Mouse (Mus musculus) kidney, adult 2 months (tissue): ENCODE measurements around the gene Dach1. TPM values are rescaled to one million over a fixed set of nuclear protein-coding genes. Genes with fewer than 3 reads are reported as not detected.

Source experiments
- DNase-seq: peaks from one replicate; pipeline ENCODE4 v3.0.0; 2021
- H3K27ac ChIP-seq: fragments of 200-500 bp; 2 replicates; pipeline ENCODE4 v1.5.1; 2012; ENCODE audit warnings: low read depth, low read length, control low read depth, inconsistent platforms; ENCODE audit not compliant: insufficient read depth
- H3K27me3 ChIP-seq: fragments of 200-500 bp; replicated peaks from 2 replicates; pipeline ENCODE4 v1.6.1; 2012; ENCODE audit warnings: mild to moderate bottlenecking, moderate library complexity, low read length, inconsistent platforms; ENCODE audit not compliant: control insufficient read depth, insufficient read depth
- H3K36me3 ChIP-seq: fragments of 200-500 bp; 2 replicates; pipeline ENCODE4 v1.6.1; 2012; ENCODE audit warnings: mild to moderate bottlenecking, moderate library complexity, low read length, inconsistent platforms; ENCODE audit not compliant: control insufficient read depth, insufficient read depth
- H3K4me1 ChIP-seq: fragments of 200-500 bp; 2 replicates; pipeline ENCODE4 v1.6.1; 2011; ENCODE audit warnings: low read length; ENCODE audit not compliant: control insufficient read depth, insufficient read depth
- H3K4me3 ChIP-seq: fragments of 200-500 bp; 2 replicates; pipeline ENCODE4 v1.5.1; 2011; ENCODE audit warnings: mild to moderate bottlenecking, low read depth, low read length, control low read depth; ENCODE audit not compliant: insufficient read depth
- CTCF ChIP-seq: fragments of 200-500 bp; conservative IDR thresholded peaks from 2 replicates; pipeline ENCODE4 v1.5.1; 2011; ENCODE audit warnings: low read depth, mild to moderate bottlenecking, control low read depth, low read length, moderate library complexity, mixed read lengths; ENCODE audit not compliant: insufficient read depth, insufficient read length
- POLR2A ChIP-seq: fragments of 200-500 bp; IDR thresholded peaks from one replicate; pipeline ENCODE4 v1.6.1; 2011; ENCODE audit warnings: low read depth, low read length, control low read depth
- WGBS: fragments of 180-500 bp; shearing (Covaris S2); methylation state at CpG from one replicate; pipeline ENCODE4 v1.1.7; 2018; 5-methylcytosine and 5-hydroxymethylcytosine counted together
- polyA plus RNA-seq: library from polyadenylated mRNA; depleted of rRNA; stranded (reverse); fragments of >200 nt; gene quantifications from 2 replicates; pipeline ENCODE4 v1.2.3, GENCODE M21; 2012

Gene Dach1
- polyA plus RNA-seq, 1 experiment, result 4.1 TPM

DNA sequence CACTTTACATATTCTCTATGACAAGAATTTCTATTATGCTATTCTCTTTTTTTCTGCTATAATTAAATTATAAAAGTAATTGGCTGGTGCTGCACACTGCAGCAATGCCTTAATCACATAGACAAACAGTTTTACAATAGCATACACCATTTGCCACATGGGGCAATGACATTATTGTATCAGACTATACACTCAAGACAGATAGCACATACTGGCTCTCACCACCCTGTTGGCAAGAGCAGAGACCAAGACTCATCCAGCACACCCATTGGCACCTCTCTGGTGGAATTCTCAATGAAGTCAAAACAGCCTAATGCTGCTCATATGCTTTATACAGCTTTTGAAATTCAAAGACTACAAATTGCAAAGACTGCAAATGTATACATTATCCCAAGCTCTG, 63.4 kb downstream of the Dach1 start:
- TF ChIP-seq CTCF (no peak), POLR2A (no peak)
- H3K27me3 ChIP-seq, result no peaks in the 10 kb centered on the region
- no peak overlapping the region for H3K4me3 ChIP-seq
- no peak for DNase-seq
- no peaks in the 10 kb centered on the region for H3K4me1 ChIP-seq
- H3K36me3 ChIP-seq, result no peaks in the 10 kb centered on the region
- H3K27ac ChIP-seq, result no peak overlapping the region

DNA sequence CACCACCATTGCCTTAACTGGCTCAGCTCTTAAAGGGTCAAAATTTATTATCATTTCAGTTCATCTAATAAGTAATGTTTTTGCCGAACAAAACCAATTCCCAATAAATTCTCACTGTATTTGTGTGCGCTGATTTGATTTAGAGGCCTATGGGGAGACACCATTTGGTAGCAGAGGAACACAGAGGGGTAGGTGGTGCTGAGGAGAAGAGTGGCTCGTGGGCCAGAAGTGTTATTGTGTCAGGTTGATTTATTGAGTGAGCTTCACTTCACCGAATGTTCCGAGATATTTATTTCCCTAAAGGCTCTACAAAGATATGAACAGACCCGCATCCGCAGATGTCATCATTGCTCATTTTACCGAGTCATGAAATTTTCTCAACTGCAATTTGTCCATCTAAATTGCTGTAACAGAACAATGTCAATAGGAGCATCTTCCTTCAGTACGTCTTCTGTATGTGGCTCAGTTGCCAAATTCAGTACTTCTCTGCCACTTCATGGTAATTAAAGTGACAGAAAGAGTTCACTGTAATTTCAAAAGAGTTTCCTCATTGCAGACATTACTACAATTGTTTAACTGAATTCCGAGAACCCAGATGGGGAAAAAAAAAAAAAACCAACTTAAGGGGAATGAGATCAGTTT, 65.1 kb downstream of the Dach1 start:
- TF ChIP-seq CTCF (no peak), POLR2A (no peak)
- no peak for DNase-seq
- no peaks in the 10 kb centered on the region for H3K36me3 ChIP-seq
- no peaks in the 10 kb centered on the region for H3K27me3 ChIP-seq
- H3K4me1 ChIP-seq, result no peaks in the 10 kb centered on the region
- H3K4me3 ChIP-seq, result no peak overlapping the region
- 74% methylated on average over 10 of the region's 10 CpGs for WGBS
- no peak overlapping the region for H3K27ac ChIP-seq

DNA sequence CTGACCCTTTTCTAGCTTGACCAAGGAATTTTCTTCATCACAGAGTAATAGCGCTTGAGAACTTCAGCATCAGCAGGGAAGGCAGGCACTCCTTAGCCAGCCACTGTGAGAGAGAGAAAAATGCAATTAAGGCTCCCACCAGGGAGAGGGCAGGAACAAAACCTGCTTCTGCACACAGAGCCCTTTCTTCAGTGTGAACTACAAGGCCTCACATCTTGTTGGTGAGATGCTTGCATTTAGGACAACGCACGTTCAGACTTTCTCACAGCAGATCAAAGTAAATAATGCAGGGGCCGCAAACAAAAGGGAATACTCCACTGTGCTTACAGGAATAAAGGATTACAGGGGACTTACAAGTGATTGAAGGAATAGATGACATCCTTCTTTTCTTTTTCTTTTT, 74.3 kb downstream of the Dach1 start:
- Histone ChIP-seq H3K27me3 (no peaks in the 10 kb centered on the region), H3K27ac (no peak overlapping the region), H3K4me1 (no peaks in the 10 kb centered on the region), H3K4me3 (no peak overlapping the region), H3K36me3 (no peaks in the 10 kb centered on the region)
- TF ChIP-seq POLR2A (no peak), CTCF (no peak)
- DNase-seq, result no peak
- WGBS, result 84% methylated on average over 4 of the region's 4 CpGs

DNA sequence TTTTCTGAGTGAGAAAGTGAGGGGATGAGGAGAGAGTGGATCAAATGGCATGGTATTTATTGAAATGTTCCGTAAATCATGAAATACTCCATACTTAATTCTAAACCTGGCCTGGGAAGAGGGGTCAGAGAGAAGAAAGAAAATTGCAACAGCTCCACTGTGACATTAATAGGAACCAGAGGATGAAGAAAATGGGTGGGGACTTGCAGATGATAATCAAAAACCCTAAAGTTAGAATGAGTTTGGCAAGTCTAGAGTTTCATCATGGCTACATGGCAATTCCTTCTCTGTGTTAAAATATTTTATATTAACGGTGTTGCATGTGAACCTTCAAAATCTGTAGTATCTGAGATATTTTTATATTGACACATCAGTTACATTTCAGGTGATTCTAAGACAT, 80.3 kb downstream of the Dach1 start:
- TF ChIP-seq CTCF (no peak), POLR2A (no peak)
- H3K4me1 ChIP-seq, result no peaks in the 10 kb centered on the region
- H3K27ac ChIP-seq, result no peak overlapping the region
- no peaks in the 10 kb centered on the region for H3K36me3 ChIP-seq
- no peak for DNase-seq
- 94% methylated on average over 2 of the region's 2 CpGs for WGBS
- no peak overlapping the region for H3K4me3 ChIP-seq
- no peaks in the 10 kb centered on the region for H3K27me3 ChIP-seq

DNA sequence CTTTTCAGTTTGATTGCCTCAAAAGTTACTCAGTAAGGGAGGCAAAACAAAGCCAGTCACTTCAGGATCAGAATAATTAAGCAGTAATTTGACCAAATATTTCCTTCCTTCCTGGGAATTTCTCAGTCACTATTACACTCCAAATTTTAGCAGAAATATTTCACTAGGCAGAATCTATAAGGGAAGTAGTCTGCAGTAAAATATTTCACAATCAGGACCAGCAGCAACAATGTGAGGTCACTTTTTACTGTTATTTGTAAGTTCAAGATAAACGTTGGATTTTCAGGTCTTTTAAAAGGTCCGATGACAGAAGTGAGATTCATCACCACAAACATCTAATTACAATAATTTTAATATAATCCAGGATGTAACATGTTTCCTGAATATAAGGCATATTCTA, 82.2 kb downstream of the Dach1 start:
- WGBS, result 56% methylated on average over 2 of the region's 2 CpGs

DNA sequence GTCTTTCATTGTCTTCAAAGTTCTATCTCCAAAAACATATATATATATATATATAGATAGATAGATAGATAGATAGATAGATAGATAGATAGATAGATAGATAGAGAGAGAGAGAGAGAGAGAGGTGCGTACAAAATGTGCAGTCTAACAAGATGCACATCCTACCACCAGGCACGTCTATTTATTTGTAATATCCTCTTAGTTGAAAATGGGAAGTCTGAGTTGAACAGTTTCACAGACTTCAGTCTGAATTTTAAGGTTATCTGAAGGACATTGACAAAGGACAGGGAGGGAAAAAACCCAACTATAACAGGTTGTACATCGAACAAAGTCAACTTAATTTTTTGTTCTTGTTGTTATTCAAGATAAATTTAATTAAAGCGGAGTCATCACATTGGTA, 82.8 kb downstream of the Dach1 start:
- DNase-seq, result no peak
- WGBS, result 76% methylated on average over 4 of the region's 4 CpGs
- Histone ChIP-seq H3K36me3 (no peaks in the 10 kb centered on the region), H3K4me3 (no peak overlapping the region), H3K27ac (no peak overlapping the region; the same call in 1 of the 2 replicates), H3K27me3 (no peaks in the 10 kb centered on the region), H3K4me1 (no peaks in the 10 kb centered on the region)
- TF ChIP-seq POLR2A (no peak), CTCF (no peak)

More for the DNA sequence above, 82.2 kb downstream of the Dach1 start:
- Histone ChIP-seq H3K27me3 (no peaks in the 10 kb centered on the region), H3K4me3 (no peak overlapping the region), H3K27ac (0 out of 2 replicates have a peak overlapping the region, but pooled peaks have one; percentile 38), H3K4me1 (no peaks in the 10 kb centered on the region), H3K36me3 (no peaks in the 10 kb centered on the region)
- no peak for DNase-seq
- TF ChIP-seq CTCF (no peak), POLR2A (no peak)

DNA sequence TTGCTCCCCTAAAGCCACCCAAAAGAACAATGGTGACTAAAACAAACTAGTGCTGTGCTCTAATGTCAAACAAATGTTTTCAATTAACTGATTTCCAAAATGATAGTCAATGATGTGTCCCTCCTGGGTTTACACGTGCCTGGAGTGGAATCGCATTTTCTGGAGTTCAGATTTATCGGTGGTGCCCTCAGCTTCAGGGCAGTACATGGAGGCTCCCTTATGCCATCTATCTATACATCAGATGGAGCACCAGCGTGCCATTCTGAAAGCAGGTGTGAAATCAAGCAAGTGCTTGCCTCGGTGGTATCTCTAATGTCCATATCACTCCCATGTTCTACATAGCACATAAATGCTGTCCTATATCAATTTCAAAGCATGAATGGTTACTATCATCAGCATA, 84.4 kb downstream of the Dach1 start:
- Histone ChIP-seq H3K27ac (no peak overlapping the region), H3K4me1 (peaks cover 4% of the 10 kb centered on the region), H3K27me3 (no peaks in the 10 kb centered on the region), H3K36me3 (no peaks in the 10 kb centered on the region), H3K4me3 (no peak overlapping the region)
- no peak for DNase-seq
- 87% methylated on average over 5 of the region's 5 CpGs for WGBS
- no peak for TF ChIP-seq CTCF
- TF ChIP-seq POLR2A, result no peak
